Mouse (Mus musculus): ENCODE data around the gene Simc1. TPM values are rescaled to one million over a fixed set of nuclear protein-coding genes. Genes with fewer than 3 reads are reported as not detected.

Gene Simc1
- polyA plus RNA-seq, 1 experiment from 2014 or later, result 15.0 TPM

- Histone ChIP-seq H3K36me3 (peaks cover 99% of the 10 kb centered on the region), H3K27me3 (ENCODE audit: insufficient read depth, poor library complexity, severe bottlenecking) (no peaks in the 10 kb centered on the region), H3K4me3 (no peak overlapping the region), H3K27ac (no peak overlapping the region), H3K9me3 (no peaks in the 10 kb centered on the region), H3K4me1 (replicated peaks) (no peaks in the 10 kb centered on the region)
- 96% methylated on average over 1 of the region's 1 CpGs for WGBS
- no peak for DNase-seq (ENCODE audit: low spot score)
These were observed 54.1 kb downstream of the Simc1 start for GRCm38 (mm10) chr13:54557652-54558051.

- Histone ChIP-seq H3K4me1 (replicated peaks) (peaks cover 10% of the 10 kb centered on the region), H3K36me3 (peaks cover 92% of the 10 kb centered on the region), H3K9me3 (no peaks in the 10 kb centered on the region), H3K27ac (no peak overlapping the region), H3K27me3 (ENCODE audit: insufficient read depth, poor library complexity, severe bottlenecking) (no peaks in the 10 kb centered on the region), H3K4me3 (no peak overlapping the region)
- no peak for DNase-seq (ENCODE audit: low spot score)
- WGBS, result 94% methylated on average over 2 of the region's 2 CpGs
These were observed 56.1 kb downstream of the Simc1 start for GRCm38 (mm10) chr13:54559656-54560055.

GRCm38 (mm10) chr13:54560608-54561007 is 57.0 kb downstream of the Simc1 start:
- Histone ChIP-seq H3K4me3 (no peak overlapping the region), H3K36me3 (peaks cover 82% of the 10 kb centered on the region), H3K4me1 (replicated peaks) (peaks cover 13% of the 10 kb centered on the region), H3K27ac (no peak overlapping the region), H3K27me3 (ENCODE audit: insufficient read depth, poor library complexity, severe bottlenecking) (no peaks in the 10 kb centered on the region), H3K9me3 (no peaks in the 10 kb centered on the region)
- 91% methylated on average over 7 of the region's 7 CpGs for WGBS
- DNase-seq (ENCODE audit: low spot score), result no peak

- Histone ChIP-seq H3K27me3 (ENCODE audit: insufficient read depth, poor library complexity, severe bottlenecking) (no peaks in the 10 kb centered on the region), H3K4me1 (replicated peaks) (peaks cover 17% of the 10 kb centered on the region), H3K36me3 (peaks cover 63% of the 10 kb centered on the region), H3K27ac (no peak overlapping the region), H3K9me3 (no peaks in the 10 kb centered on the region), H3K4me3 (no peak overlapping the region)
- WGBS, result 85% methylated on average over 7 of the region's 7 CpGs
- no peak for DNase-seq (ENCODE audit: low spot score)
These were observed 59.0 kb downstream of the Simc1 start for GRCm38 (mm10) chr13:54562562-54562961.

- peaks cover 20% of the 10 kb centered on the region for H3K4me1 ChIP-seq (replicated peaks)
- peak; percentile 46 for DNase-seq (ENCODE audit: low spot score)
- H3K9me3 ChIP-seq, result no peaks in the 10 kb centered on the region
- 14% methylated on average over 45 of the region's 45 CpGs for WGBS
- peak overlapping the region; percentile 97 for H3K27ac ChIP-seq
- no peaks in the 10 kb centered on the region for H3K27me3 ChIP-seq (ENCODE audit: insufficient read depth, poor library complexity, severe bottlenecking)
- H3K36me3 ChIP-seq, result peaks cover 43% of the 10 kb centered on the region
- H3K4me3 ChIP-seq, result peak overlapping the region; percentile 97
These were observed 60.9 kb downstream of the Simc1 start for GRCm38 (mm10) chr13:54564232-54565200.

- Histone ChIP-seq H3K36me3 (peaks cover 37% of the 10 kb centered on the region), H3K4me1 (replicated peaks) (peaks cover 20% of the 10 kb centered on the region), H3K27me3 (ENCODE audit: insufficient read depth, poor library complexity, severe bottlenecking) (no peaks in the 10 kb centered on the region), H3K4me3 (peak within 1 kb of the TSS; percentile 97), H3K9me3 (no peaks in the 10 kb centered on the region), H3K27ac (peak within 1 kb of the TSS; percentile 97)
- WGBS, result under 1% methylated on average over 27 of the region's 27 CpGs
- DNase-seq (ENCODE audit: low spot score), result peak; percentile 94
These were observed 61.6 kb downstream of the Simc1 start, which contains the start of gene 4833439L19Rik for GRCm38 (mm10) chr13:54565201-54565581. 4833439L19Rik (minus strand) TSS chr13:54565435.

- H3K27ac ChIP-seq, result peak overlapping the region; percentile 97
- H3K27me3 ChIP-seq (ENCODE audit: insufficient read depth, poor library complexity, severe bottlenecking), result no peaks in the 10 kb centered on the region
- 43% methylated on average over 8 of the region's 8 CpGs for WGBS
- H3K4me3 ChIP-seq, result peak overlapping the region; percentile 97
- peaks cover 20% of the 10 kb centered on the region for H3K4me1 ChIP-seq (replicated peaks)
- peak; percentile 61 for DNase-seq (ENCODE audit: low spot score)
- H3K36me3 ChIP-seq, result peaks cover 31% of the 10 kb centered on the region
- H3K9me3 ChIP-seq, result no peaks in the 10 kb centered on the region
These were observed 62.2 kb downstream of the Simc1 start for GRCm38 (mm10) chr13:54565594-54566345.

GRCm38 (mm10) chr13:54568380-54568779 is 64.8 kb downstream of the Simc1 start:
- no peak overlapping the region for H3K4me3 ChIP-seq
- H3K4me1 ChIP-seq (replicated peaks), result peaks cover 20% of the 10 kb centered on the region
- H3K27ac ChIP-seq, result no peak overlapping the region
- peaks cover 5% of the 10 kb centered on the region; the same call in 1 of the 2 replicates for H3K36me3 ChIP-seq
- peaks cover 8% of the 10 kb centered on the region for H3K27me3 ChIP-seq (ENCODE audit: insufficient read depth, poor library complexity, severe bottlenecking)
- no peaks in the 10 kb centered on the region for H3K9me3 ChIP-seq
- WGBS, result 43% methylated on average over 5 of the region's 5 CpGs
- DNase-seq (ENCODE audit: low spot score), result no peak

- Histone ChIP-seq H3K27me3 (ENCODE audit: insufficient read depth, poor library complexity, severe bottlenecking) (peaks cover 17% of the 10 kb centered on the region), H3K9me3 (no peaks in the 10 kb centered on the region), H3K27ac (no peak overlapping the region), H3K36me3 (no peaks in the 10 kb centered on the region), H3K4me3 (no peak overlapping the region), H3K4me1 (replicated peaks) (peaks cover 15% of the 10 kb centered on the region)
- 57% methylated on average over 1 of the region's 1 CpGs for WGBS
- DNase-seq (ENCODE audit: low spot score), result no peak
These were observed 65.7 kb downstream of the Simc1 start for GRCm38 (mm10) chr13:54569282-54569681.

GRCm38 (mm10) chr13:54570736-54571135 is 67.2 kb downstream of the Simc1 start:
- H3K4me3 ChIP-seq, result no peak overlapping the region
- no peak overlapping the region for H3K27ac ChIP-seq
- 78% methylated on average over 4 of the region's 4 CpGs for WGBS
- H3K36me3 ChIP-seq, result no peaks in the 10 kb centered on the region
- H3K9me3 ChIP-seq, result no peaks in the 10 kb centered on the region
- peaks cover 17% of the 10 kb centered on the region for H3K4me1 ChIP-seq (replicated peaks)
- DNase-seq (ENCODE audit: low spot score), result no peak
- H3K27me3 ChIP-seq (ENCODE audit: insufficient read depth, poor library complexity, severe bottlenecking), result peaks cover 18% of the 10 kb centered on the region

- WGBS, result 48% methylated on average over 2 of the region's 2 CpGs
- H3K27me3 ChIP-seq (ENCODE audit: insufficient read depth, poor library complexity, severe bottlenecking), result peaks cover 18% of the 10 kb centered on the region
- DNase-seq (ENCODE audit: low spot score), result no peak
- peaks cover 23% of the 10 kb centered on the region for H3K4me1 ChIP-seq (replicated peaks)
- no peaks in the 10 kb centered on the region for H3K9me3 ChIP-seq
- peaks cover 1% of the 10 kb centered on the region for H3K36me3 ChIP-seq
- no peak overlapping the region for H3K27ac ChIP-seq
- H3K4me3 ChIP-seq, result no peak overlapping the region
These were observed 68.1 kb downstream of the Simc1 start for GRCm38 (mm10) chr13:54571637-54572036.

GRCm38 (mm10) chr13:54572621-54573020 is 69.0 kb downstream of the Simc1 start:
- Histone ChIP-seq H3K9me3 (no peaks in the 10 kb centered on the region), H3K4me3 (no peak overlapping the region), H3K27me3 (ENCODE audit: insufficient read depth, poor library complexity, severe bottlenecking) (peaks cover 18% of the 10 kb centered on the region), H3K36me3 (peaks cover 10% of the 10 kb centered on the region), H3K27ac (no peak overlapping the region), H3K4me1 (replicated peaks) (peaks cover 26% of the 10 kb centered on the region)
- DNase-seq (ENCODE audit: low spot score), result no peak
- WGBS, result 84% methylated on average over 4 of the region's 4 CpGs

Data from hindbrain, embryonic 10.5 days (tissue).